Mouse (Mus musculus): ENCODE results near the gene Bpifb9a.

DNA sequence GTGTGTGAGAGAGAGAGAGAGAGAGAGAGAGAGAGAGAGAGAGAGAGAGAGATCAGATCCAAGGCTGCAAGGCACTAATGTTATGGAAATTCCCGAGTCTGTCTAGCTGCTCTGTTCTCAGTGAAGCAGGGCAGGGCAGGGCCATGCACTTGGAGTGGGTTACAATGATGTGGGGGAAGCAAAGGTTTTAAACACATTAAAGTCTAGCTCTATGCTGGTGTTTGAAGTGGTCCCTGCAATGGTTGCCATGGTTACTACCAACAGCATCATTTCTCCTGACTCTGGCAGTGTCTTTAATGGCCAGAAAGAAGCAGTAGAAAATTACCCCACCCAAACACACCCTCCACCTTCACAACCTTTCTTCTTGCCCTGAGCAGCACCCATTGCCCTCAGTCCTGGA, 46.5 kb upstream of the Bpifb9a start:
- TF ChIP-seq GATA1 (IDR thresholded peaks at IDR 0.05; ENCODE audit: low read length), result no peak
- TF ChIP-seq TAL1 (IDR thresholded peaks at IDR 0.05; ENCODE audit: low read length), result no peak
